Mouse (Mus musculus) kidney, adult 2 months (tissue): ENCODE results near the gene Gabra2. TPM values are rescaled to one million over a fixed set of nuclear protein-coding genes. Genes with fewer than 3 reads are reported as not detected.

Experiments used
- DNase-seq: peaks from one replicate; pipeline ENCODE4 v3.0.0; 2021
- H3K27ac ChIP-seq: fragments of 200-500 bp; 2 replicates; pipeline ENCODE4 v1.5.1; 2012; ENCODE audit warnings: low read depth, low read length, control low read depth, inconsistent platforms; ENCODE audit not compliant: insufficient read depth
- H3K27me3 ChIP-seq: fragments of 200-500 bp; replicated peaks from 2 replicates; pipeline ENCODE4 v1.6.1; 2012; ENCODE audit warnings: mild to moderate bottlenecking, moderate library complexity, low read length, inconsistent platforms; ENCODE audit not compliant: control insufficient read depth, insufficient read depth
- H3K36me3 ChIP-seq: fragments of 200-500 bp; 2 replicates; pipeline ENCODE4 v1.6.1; 2012; ENCODE audit warnings: mild to moderate bottlenecking, moderate library complexity, low read length, inconsistent platforms; ENCODE audit not compliant: control insufficient read depth, insufficient read depth
- H3K4me1 ChIP-seq: fragments of 200-500 bp; 2 replicates; pipeline ENCODE4 v1.6.1; 2011; ENCODE audit warnings: low read length; ENCODE audit not compliant: control insufficient read depth, insufficient read depth
- H3K4me3 ChIP-seq: fragments of 200-500 bp; 2 replicates; pipeline ENCODE4 v1.5.1; 2011; ENCODE audit warnings: mild to moderate bottlenecking, low read depth, low read length, control low read depth; ENCODE audit not compliant: insufficient read depth
- CTCF ChIP-seq: fragments of 200-500 bp; conservative IDR thresholded peaks from 2 replicates; pipeline ENCODE4 v1.5.1; 2011; ENCODE audit warnings: low read depth, mild to moderate bottlenecking, control low read depth, low read length, moderate library complexity, mixed read lengths; ENCODE audit not compliant: insufficient read depth, insufficient read length
- POLR2A ChIP-seq: fragments of 200-500 bp; IDR thresholded peaks from one replicate; pipeline ENCODE4 v1.6.1; 2011; ENCODE audit warnings: low read depth, low read length, control low read depth
- WGBS: fragments of 180-500 bp; shearing (Covaris S2); methylation state at CpG from one replicate; pipeline ENCODE4 v1.1.7; 2018; 5-methylcytosine and 5-hydroxymethylcytosine counted together
- polyA plus RNA-seq: library from polyadenylated mRNA; depleted of rRNA; stranded (reverse); fragments of >200 nt; gene quantifications from 2 replicates; pipeline ENCODE4 v1.2.3, GENCODE M21; 2012

The Gabra2 gene
- polyA plus RNA-seq, 1 experiment, result not detected

- 76% methylated on average over 2 of the region's 2 CpGs for WGBS
- no peak for DNase-seq
- Histone ChIP-seq H3K27me3 (no peaks in the 10 kb centered on the region; the same call in 1 of the 2 replicates), H3K4me1 (no peaks in the 10 kb centered on the region), H3K4me3 (no peak overlapping the region), H3K27ac (no peak overlapping the region), H3K36me3 (no peaks in the 10 kb centered on the region)
- TF ChIP-seq POLR2A (no peak), CTCF (no peak)
Measured at GRCm38 (mm10) chr5:71011751-71012150, 83.9 kb downstream of the Gabra2 start.

- Histone ChIP-seq H3K4me1 (no peaks in the 10 kb centered on the region), H3K27ac (no peak overlapping the region), H3K4me3 (no peak overlapping the region), H3K27me3 (no peaks in the 10 kb centered on the region; the same call in 1 of the 2 replicates), H3K36me3 (no peaks in the 10 kb centered on the region)
- DNase-seq, result no peak
- 41% methylated on average over 2 of the region's 2 CpGs for WGBS
- no peak for TF ChIP-seq CTCF
- TF ChIP-seq POLR2A, result no peak
Measured at GRCm38 (mm10) chr5:71011271-71011670, 84.4 kb downstream of the Gabra2 start.

GRCm38 (mm10) chr5:71010797-71011196 is 84.9 kb downstream of the Gabra2 start:
- TF ChIP-seq POLR2A (no peak), CTCF (no peak)
- Histone ChIP-seq H3K27ac (no peak overlapping the region), H3K4me3 (no peak overlapping the region), H3K27me3 (no peaks in the 10 kb centered on the region; the same call in 1 of the 2 replicates), H3K36me3 (no peaks in the 10 kb centered on the region), H3K4me1 (no peaks in the 10 kb centered on the region)
- DNase-seq, result no peak
- WGBS, result 93% methylated on average over 3 of the region's 3 CpGs

GRCm38 (mm10) chr5:70995617-70996325 is 99.9 kb downstream of the Gabra2 start:
- H3K4me3 ChIP-seq, result no peak overlapping the region
- H3K27me3 ChIP-seq, result no peaks in the 10 kb centered on the region
- H3K4me1 ChIP-seq, result no peaks in the 10 kb centered on the region
- TF ChIP-seq POLR2A (no peak), CTCF (no peak)
- no peak overlapping the region for H3K27ac ChIP-seq
- DNase-seq, result no peak
- 79% methylated on average over 13 of the region's 13 CpGs for WGBS
- no peaks in the 10 kb centered on the region for H3K36me3 ChIP-seq

- Histone ChIP-seq H3K4me1 (no peaks in the 10 kb centered on the region), H3K27ac (no peak overlapping the region), H3K4me3 (no peak overlapping the region), H3K27me3 (no peaks in the 10 kb centered on the region), H3K36me3 (no peaks in the 10 kb centered on the region)
- TF ChIP-seq CTCF (no peak), POLR2A (no peak)
- DNase-seq, result no peak
- 53% methylated on average over 2 of the region's 2 CpGs for WGBS
Measured at GRCm38 (mm10) chr5:70993281-70993680, 102.4 kb downstream of the Gabra2 start.

- H3K27me3 ChIP-seq, result no peaks in the 10 kb centered on the region
- 83% methylated on average over 3 of the region's 3 CpGs for WGBS
- no peaks in the 10 kb centered on the region for H3K4me1 ChIP-seq
Measured at GRCm38 (mm10) chr5:70990891-70991290, 104.8 kb downstream of the Gabra2 start.

More at GRCm38 (mm10) chr5:70990891-70991290, 104.8 kb downstream of the Gabra2 start:
- no peak for DNase-seq
- H3K36me3 ChIP-seq, result no peaks in the 10 kb centered on the region
- no peak for TF ChIP-seq POLR2A
- no peak for TF ChIP-seq CTCF
- no peak overlapping the region for H3K4me3 ChIP-seq
- no peak overlapping the region for H3K27ac ChIP-seq
